ENCODE assay signal across 19 mouse cellular contexts in genomic region chr11:69471491-69471890, GRCm38 (mm10). TPM values are rescaled to one million over a fixed set of nuclear protein-coding genes. Genes with fewer than 3 reads are reported as not detected.
DNase-seq lines count a peak whose midpoint lies in the region; ATAC-seq and TF ChIP-seq lines count a peak whose summit lies in the region.
"Had no signal": no experiment of that assay in that cellular context is flagged by ENCODE, and none has a peak within 500 bp of the region (broad histone marks: within the 10 kb centered on the region; RNA-seq: fewer than 3 reads in every experiment).

No protein-coding gene starts in this region.

- no peaks in the 10 kb centered on the region for H3K27me3 ChIP-seq in lung, postnatal 0 days (replicated peaks; ENCODE audit: insufficient read depth, low read length)
- no peaks in the 10 kb centered on the region for H3K27me3 ChIP-seq in limb, embryonic 10.5 days (ENCODE audit: low read depth, poor library complexity, severe bottlenecking)
- H3K27me3 ChIP-seq: heart, embryonic 15.5 days had no signal

- 18% methylated on average over 8 of the region's 8 CpGs for WGBS in lung, postnatal 0 days
- 4% methylated on average over 8 of the region's 8 CpGs for WGBS in limb, embryonic 10.5 days

- H3K4me2 ChIP-seq in lung, postnatal 0 days (replicated peaks; ENCODE audit: low read depth, low read length), result no peak overlapping the region
- H3K4me2 ChIP-seq: heart, embryonic 15.5 days; hindbrain, embryonic 14.5 days; limb, embryonic 13.5 days had no signal

- no peak for TF ChIP-seq EP300 in lung, postnatal 0 days (IDR thresholded peaks at IDR 0.05)

- no peak overlapping the region for H3K9ac ChIP-seq in lung, postnatal 0 days (replicated peaks; ENCODE audit: low read depth)
- H3K9ac ChIP-seq: heart, embryonic 15.5 days; hindbrain, embryonic 14.5 days; limb, embryonic 13.5 days had no signal

- no peak overlapping the region for H3K27ac ChIP-seq in lung, postnatal 0 days (ENCODE audit: low read length)
- H3K27ac ChIP-seq in limb, embryonic 10.5 days, result peak overlapping the region; percentile 42; the same call in 1 of the 2 replicates
- H3K27ac ChIP-seq: heart, embryonic 15.5 days; hindbrain, embryonic 14.5 days; limb, embryonic 13.5 days had no signal

- H3K4me3 ChIP-seq in lung, postnatal 0 days (ENCODE audit: low read depth, low read length), result no peak overlapping the region
- no peak overlapping the region for H3K4me3 ChIP-seq in limb, embryonic 10.5 days
- H3K4me3 ChIP-seq: heart, embryonic 15.5 days; limb, embryonic 13.5 days had no signal

- H3K4me1 ChIP-seq in lung, postnatal 0 days (ENCODE audit: insufficient read depth, low read depth, low read length), result no peaks in the 10 kb centered on the region
- H3K4me1 ChIP-seq in limb, embryonic 10.5 days, result peaks cover 16% of the 10 kb centered on the region
- H3K4me1 ChIP-seq: limb, embryonic 13.5 days had no signal

- TF ChIP-seq CTCF in lung, postnatal 0 days (IDR thresholded peaks at IDR 0.05), result no peak

- DNase-seq in adrenal gland, postnatal 14 days, result peak; percentile 27
- DNase-seq in adrenal gland, adult 8-10 months, result no peak
- peak; percentile 16 for DNase-seq in lung, postnatal 0 days (ENCODE audit: low spot score)
- DNase-seq in lung, postnatal 25 days (ENCODE audit: low spot score), result no peak
- peak; percentile 72 for DNase-seq in ZHBTc4 (ENCODE audit: low read depth, low spot score)
- DNase-seq in limb, embryonic 10.5 days (ENCODE audit: low spot score), result no peak
- no peak for DNase-seq in gastrocnemius, adult 18-20 months (ENCODE audit: low spot score)
- DNase-seq: adrenal gland, postnatal 25 days; cerebellum, adult 11 months; gastrocnemius, postnatal 10 days; kidney, postnatal 14 days; layer of hippocampus, postnatal 36 days; lung, adult 2 months; spleen, adult 18-20 months had no signal

- no peak for ATAC-seq in lung, postnatal 0 days
- ATAC-seq in megakaryocyte, adult 5-6 weeks (ENCODE audit: poor library complexity, severe bottlenecking), result no peak
- ATAC-seq: forebrain, embryonic 14.5 days had no signal

- H3K36me3 ChIP-seq in lung, postnatal 0 days (ENCODE audit: insufficient read depth, low read length), result no peaks in the 10 kb centered on the region
- no peaks in the 10 kb centered on the region for H3K36me3 ChIP-seq in limb, embryonic 10.5 days
- H3K36me3 ChIP-seq: heart, embryonic 15.5 days; limb, embryonic 13.5 days had no signal

- no peaks in the 10 kb centered on the region for H3K9me3 ChIP-seq in lung, postnatal 0 days (ENCODE audit: low read length)
- no peaks in the 10 kb centered on the region for H3K9me3 ChIP-seq in limb, embryonic 10.5 days (replicated peaks)
- H3K9me3 ChIP-seq: heart, embryonic 15.5 days; limb, embryonic 13.5 days had no signal

RNA-seq across cellular contexts. Expression of gene Kdm6b, which starts 58.0 kb away (rescaled TPM):
- total RNA-seq in adrenal gland, postnatal 14 days (2021), result 53.7 and 61.3 TPM in 2 replicates
- 10 to 100 TPM; 20.4 to 44.2 (median 35.1) TPM for total RNA-seq in adrenal gland, adult 8-10 months (2022)
- polyA plus RNA-seq in lung, postnatal 0 days (2015; fragmentation: Nextera tagmentation; extraction: Ambion mirVana), result 29.4 and 34.9 TPM in 2 replicates
- 36.6 and 40.8 TPM in 2 replicates for polyA plus RNA-seq in limb, embryonic 10.5 days (2016; fragmentation: Nextera tagmentation; extraction: Ambion mirVana)
- total RNA-seq in megakaryocyte, adult 5-6 weeks (2015), result 27.1 and 29.0 TPM in 2 replicates
- 5.0 and 6.7 TPM in 2 replicates for total RNA-seq in megakaryocyte, adult 5-6 weeks (2017)
- total RNA-seq in gastrocnemius, adult 18-20 months (2021), result 10 to 100 TPM; 19.6 to 22.0 TPM

Comparison
In these comparisons a context has a peak if more than half of its experiments do, and no peak if none do; other contexts are left out.
1. DNase-seq: peak in adrenal gland, postnatal 14 days (single experiment), lung, postnatal 0 days (single experiment) and ZHBTc4 (single experiment); none in adrenal gland, adult 8-10 months (single experiment), lung, postnatal 25 days (single experiment), limb, embryonic 10.5 days (single experiment) and gastrocnemius, adult 18-20 months (single experiment).